Mouse (Mus musculus) liver, embryonic 12.5 days (tissue): ENCODE results near the gene Skap1. TPM values are rescaled to one million over a fixed set of nuclear protein-coding genes. Genes with fewer than 3 reads are reported as not detected.
A peak's percentile ranks its signal among the peaks of the same experiment; 100 is the strongest.

Experiments used
- ATAC-seq: fragments of 200-750 bp; cut with Nextera tagmentation; 2 replicates; pipeline ENCODE4 v1.8.0; 2017; ENCODE audit warnings: moderate number of reproducible peaks, mild to moderate bottlenecking, moderate library complexity
- H3K27ac ChIP-seq: fragments of 300-500 bp; sonication (generic); 2 replicates; pipeline ENCODE4 v1.5.1; 2016; ENCODE audit warnings: mild to moderate bottlenecking
- H3K27me3 ChIP-seq: fragments of 300-500 bp; sonication (generic); replicated peaks from 2 replicates; pipeline ENCODE4 v1.6.1; 2016; ENCODE audit warnings: mild to moderate bottlenecking, moderate library complexity
- H3K36me3 ChIP-seq: fragments of 300-500 bp; sonication (generic); 2 replicates; pipeline ENCODE4 v1.6.1; 2016; ENCODE audit warnings: mild to moderate bottlenecking, moderate library complexity
- H3K4me1 ChIP-seq: fragments of 300-500 bp; sonication (generic); 2 replicates; pipeline ENCODE4 v1.6.1; 2016
- H3K4me2 ChIP-seq: fragments of 300-500 bp; sonication (generic); 2 replicates; pipeline ENCODE4 v1.6.1; 2016; ENCODE audit warnings: mild to moderate bottlenecking, moderate library complexity
- H3K4me3 ChIP-seq: fragments of 300-500 bp; sonication (generic); 2 replicates; pipeline ENCODE4 v1.5.1; 2016; ENCODE audit warnings: mild to moderate bottlenecking, moderate library complexity
- H3K9ac ChIP-seq: fragments of 300-500 bp; sonication (generic); 2 replicates; pipeline ENCODE4 v1.6.1; 2016; ENCODE audit warnings: mild to moderate bottlenecking, moderate library complexity
- H3K9me3 ChIP-seq: fragments of 300-500 bp; sonication (generic); replicated peaks from 2 replicates; pipeline ENCODE4 v1.6.1; 2016; ENCODE audit warnings: mild to moderate bottlenecking, moderate library complexity
- WGBS: fragments of 180-500 bp; shearing (Covaris S2); methylation state at CpG from one replicate; pipeline ENCODE4 v1.1.7; 2016; ENCODE audit not compliant: insufficient replicate concordance; 5-methylcytosine and 5-hydroxymethylcytosine counted together
- polyA plus RNA-seq: library from polyadenylated mRNA; unstranded; fragments of >200 nt; fragmentation: Nextera tagmentation; extraction: Ambion mirVana; gene quantifications from 2 replicates; pipeline ENCODE4 v1.2.1, GENCODE M21; 2016

Gene Skap1
- polyA plus RNA-seq, 1 experiment from 2014 or later: 0.51 TPM

GRCm38 (mm10) chr11:96616792-96617191 lies 152.4 kb downstream of the Skap1 start:
- 24% methylated on average over 5 of the region's 5 CpGs for WGBS
- Histone ChIP-seq H3K4me2 (no peak overlapping the region), H3K4me3 (no peak overlapping the region), H3K9ac (no peak overlapping the region), H3K9me3 (no peaks in the 10 kb centered on the region), H3K27me3 (peaks cover 13% of the 10 kb centered on the region; the same call in 1 of the 2 replicates), H3K27ac (no peak overlapping the region), H3K36me3 (no peaks in the 10 kb centered on the region), H3K4me1 (no peaks in the 10 kb centered on the region)
- ATAC-seq: no peak

DNA sequence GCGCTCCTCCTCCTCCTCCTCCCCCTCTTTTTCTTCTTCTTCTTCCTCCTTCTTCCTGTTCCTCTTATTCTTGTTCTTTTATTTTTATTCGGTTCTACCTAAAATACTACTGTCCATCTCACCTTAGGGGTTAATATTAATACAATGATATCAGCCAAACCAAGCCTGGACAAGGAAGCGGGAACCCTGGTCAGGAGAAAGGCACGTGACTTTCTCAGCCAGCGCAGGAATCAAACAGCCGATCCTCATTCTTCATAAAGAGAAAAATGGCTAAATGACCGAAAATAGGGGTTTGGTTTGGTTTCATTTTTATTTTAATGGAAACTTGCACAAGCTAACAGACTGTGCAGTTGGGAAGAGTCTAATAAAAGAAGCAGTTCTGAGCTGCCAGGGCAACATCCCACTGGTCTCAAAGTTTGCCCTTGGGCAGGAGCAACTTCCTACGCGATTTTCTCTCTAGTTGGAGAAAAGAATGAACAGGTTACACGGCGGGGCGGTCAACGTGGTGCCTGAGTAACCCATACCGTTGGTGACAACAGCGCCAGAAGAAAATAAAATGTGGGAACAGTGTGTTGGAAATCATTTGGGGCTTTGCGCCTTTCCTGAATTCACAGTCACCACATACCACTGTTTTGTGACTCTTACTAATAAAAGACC lies 154.5 kb downstream of the Skap1 start:
- Histone ChIP-seq H3K4me1 (no peaks in the 10 kb centered on the region), H3K27me3 (peaks cover 13% of the 10 kb centered on the region; the same call in 1 of the 2 replicates), H3K9me3 (no peaks in the 10 kb centered on the region), H3K4me3 (no peak overlapping the region), H3K9ac (no peak overlapping the region), H3K4me2 (no peak overlapping the region), H3K27ac (no peak overlapping the region), H3K36me3 (no peaks in the 10 kb centered on the region)
- no peak for ATAC-seq
- 55% methylated on average over 16 of the region's 16 CpGs for WGBS

GRCm38 (mm10) chr11:96619576-96619975 lies 155.2 kb downstream of the Skap1 start:
- H3K27me3 ChIP-seq: peaks cover 13% of the 10 kb centered on the region; the same call in 1 of the 2 replicates
- no peaks in the 10 kb centered on the region for H3K4me1 ChIP-seq
- no peak overlapping the region for H3K4me2 ChIP-seq
- 39% methylated on average over 5 of the region's 5 CpGs for WGBS
- no peaks in the 10 kb centered on the region for H3K9me3 ChIP-seq
- no peak overlapping the region for H3K4me3 ChIP-seq
- no peak overlapping the region for H3K27ac ChIP-seq
- no peak for ATAC-seq
- H3K9ac ChIP-seq: no peak overlapping the region
- H3K36me3 ChIP-seq: no peaks in the 10 kb centered on the region

- Histone ChIP-seq H3K27me3 (peaks cover 13% of the 10 kb centered on the region; the same call in 1 of the 2 replicates), H3K9me3 (no peaks in the 10 kb centered on the region), H3K27ac (no peak overlapping the region), H3K9ac (no peak overlapping the region), H3K4me2 (no peak overlapping the region), H3K4me3 (no peak overlapping the region), H3K4me1 (no peaks in the 10 kb centered on the region), H3K36me3 (no peaks in the 10 kb centered on the region)
- no peak for ATAC-seq
- WGBS: 46% methylated on average over 7 of the region's 7 CpGs
Measured at GRCm38 (mm10) chr11:96620006-96620405, 155.6 kb downstream of the Skap1 start.

DNA sequence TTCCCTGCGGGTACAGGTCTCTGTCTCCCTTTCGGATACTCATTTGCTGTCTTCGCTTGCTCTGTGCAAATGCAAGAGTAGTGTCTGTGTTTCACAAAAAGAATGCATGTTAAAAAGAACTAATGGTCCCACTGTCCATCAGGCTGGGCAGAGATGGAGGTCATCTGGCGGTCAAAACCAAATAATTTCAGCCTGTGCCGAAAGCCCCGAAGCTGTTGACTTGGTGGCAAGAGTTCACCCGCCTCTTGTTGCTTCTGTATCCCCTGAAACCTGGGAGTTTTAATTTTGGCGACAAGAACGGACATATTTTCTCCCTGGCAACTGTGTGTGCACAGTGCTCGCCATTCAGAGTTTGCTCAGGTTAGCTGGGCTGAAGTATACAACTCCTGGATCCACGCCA lies 156.3 kb downstream of the Skap1 start:
- no peak overlapping the region for H3K4me2 ChIP-seq
- H3K4me3 ChIP-seq: no peak overlapping the region
- no peak for ATAC-seq
- H3K9ac ChIP-seq: no peak overlapping the region
- peaks cover 13% of the 10 kb centered on the region; the same call in 1 of the 2 replicates for H3K27me3 ChIP-seq
- no peaks in the 10 kb centered on the region for H3K9me3 ChIP-seq
- no peaks in the 10 kb centered on the region for H3K4me1 ChIP-seq
- WGBS: 63% methylated on average over 11 of the region's 11 CpGs
- no peaks in the 10 kb centered on the region for H3K36me3 ChIP-seq
- no peak overlapping the region for H3K27ac ChIP-seq

- no peak overlapping the region for H3K27ac ChIP-seq
Measured at GRCm38 (mm10) chr11:96621167-96621566, 156.8 kb downstream of the Skap1 start.

DNA sequence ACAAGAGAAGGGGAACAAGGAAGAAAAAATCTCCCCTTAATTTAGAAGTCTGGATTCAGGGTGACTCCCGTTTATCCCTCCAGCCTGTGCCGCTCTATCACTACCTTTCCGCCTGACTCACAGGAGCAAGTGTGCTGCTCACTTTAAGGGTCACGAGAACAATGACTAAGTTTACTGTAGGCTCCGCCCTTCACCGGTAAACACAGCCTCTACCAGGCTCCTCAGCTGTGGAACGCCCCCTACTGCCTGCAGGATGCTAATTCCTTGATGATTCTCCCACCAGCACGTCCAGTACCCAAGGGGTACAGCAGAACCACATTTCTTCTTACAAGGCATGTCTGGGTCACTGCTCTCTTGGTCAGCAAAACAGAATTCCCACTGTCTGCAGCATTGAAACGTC lies 158.4 kb downstream of the Skap1 start:
- 9% methylated on average over 9 of the region's 9 CpGs for WGBS
- Histone ChIP-seq H3K4me1 (no peaks in the 10 kb centered on the region), H3K27me3 (peaks cover 13% of the 10 kb centered on the region; the same call in 1 of the 2 replicates), H3K27ac (no peak overlapping the region), H3K9ac (no peak overlapping the region), H3K36me3 (no peaks in the 10 kb centered on the region), H3K4me3 (no peak overlapping the region), H3K4me2 (0 out of 2 replicates have a peak overlapping the region, but pooled peaks have one; percentile 25), H3K9me3 (no peaks in the 10 kb centered on the region)
- ATAC-seq: peak; percentile 8; the same call in 1 of the 2 replicates

More at GRCm38 (mm10) chr11:96621167-96621566, 156.8 kb downstream of the Skap1 start:
- Histone ChIP-seq H3K27me3 (peaks cover 13% of the 10 kb centered on the region; the same call in 1 of the 2 replicates), H3K4me3 (no peak overlapping the region), H3K4me1 (no peaks in the 10 kb centered on the region), H3K9ac (no peak overlapping the region), H3K36me3 (no peaks in the 10 kb centered on the region), H3K4me2 (no peak overlapping the region), H3K9me3 (no peaks in the 10 kb centered on the region)
- no peak for ATAC-seq
- WGBS: 20% methylated on average over 4 of the region's 4 CpGs

DNA sequence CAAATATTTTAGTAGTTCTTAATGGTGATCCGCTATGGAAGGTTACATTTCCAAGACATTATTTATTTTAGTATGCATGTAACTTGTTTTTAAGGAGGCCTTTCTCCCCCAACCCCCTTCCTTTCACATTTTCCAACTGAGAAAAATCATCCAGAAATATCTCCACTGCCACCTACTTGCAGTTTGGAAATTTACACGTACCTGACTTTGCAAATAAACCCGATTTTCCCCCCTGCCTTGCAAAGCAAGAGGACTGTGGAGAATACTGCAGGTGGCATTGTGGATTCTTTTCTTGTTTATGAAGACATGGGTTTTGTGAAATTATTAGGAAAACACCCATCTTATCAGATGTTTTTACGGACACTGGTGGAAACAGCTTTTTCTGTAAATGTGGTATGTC lies 160.0 kb downstream of the Skap1 start:
- H3K27me3 ChIP-seq: peaks cover 10% of the 10 kb centered on the region; the same call in 1 of the 2 replicates
- H3K27ac ChIP-seq: no peak overlapping the region
- H3K36me3 ChIP-seq: no peaks in the 10 kb centered on the region
- no peaks in the 10 kb centered on the region for H3K4me1 ChIP-seq
- H3K4me3 ChIP-seq: no peak overlapping the region
- WGBS: 46% methylated on average over 4 of the region's 4 CpGs
- H3K4me2 ChIP-seq: no peak overlapping the region
- no peak overlapping the region for H3K9ac ChIP-seq
- ATAC-seq: no peak
- H3K9me3 ChIP-seq: no peaks in the 10 kb centered on the region

GRCm38 (mm10) chr11:96629775-96630174 lies 165.4 kb downstream of the Skap1 start:
- Histone ChIP-seq H3K27ac (no peak overlapping the region), H3K36me3 (no peaks in the 10 kb centered on the region), H3K4me1 (no peaks in the 10 kb centered on the region), H3K27me3 (0 out of 2 replicates have a peak, but pooled peaks cover 5% of the 10 kb centered on the region), H3K9me3 (no peaks in the 10 kb centered on the region), H3K9ac (no peak overlapping the region), H3K4me2 (no peak overlapping the region), H3K4me3 (no peak overlapping the region)
- no peak for ATAC-seq
- WGBS: 56% methylated on average over 9 of the region's 9 CpGs

DNA sequence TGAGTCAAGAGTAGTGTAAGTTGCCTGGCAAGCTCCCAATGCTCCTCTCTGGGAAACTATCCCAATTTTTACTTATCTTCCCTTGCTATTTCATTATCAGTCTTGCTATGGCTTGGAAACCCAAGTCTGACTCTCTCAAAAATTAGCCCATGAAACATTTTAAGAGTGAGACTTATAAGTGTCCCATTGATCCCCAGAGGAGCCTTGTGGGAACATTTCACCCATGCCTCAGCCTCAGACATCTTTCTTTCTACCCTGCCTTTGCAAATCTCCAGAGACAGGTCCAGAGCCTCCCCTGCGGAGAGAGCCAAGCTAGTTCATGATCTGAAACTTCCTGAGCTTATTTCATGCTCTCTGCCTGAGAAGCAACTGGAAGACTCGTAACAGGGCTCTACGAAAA lies 167.1 kb downstream of the Skap1 start:
- no peak for ATAC-seq
- Histone ChIP-seq H3K9me3 (no peaks in the 10 kb centered on the region), H3K27ac (no peak overlapping the region), H3K4me1 (no peaks in the 10 kb centered on the region), H3K4me2 (no peak overlapping the region), H3K4me3 (no peak overlapping the region), H3K27me3 (0 out of 2 replicates have a peak, but pooled peaks cover 7% of the 10 kb centered on the region), H3K36me3 (no peaks in the 10 kb centered on the region), H3K9ac (no peak overlapping the region)
- WGBS: 63% methylated on average over 3 of the region's 3 CpGs

- Histone ChIP-seq H3K9ac (no peak overlapping the region), H3K4me2 (no peak overlapping the region), H3K36me3 (no peaks in the 10 kb centered on the region), H3K27me3 (peaks cover 8% of the 10 kb centered on the region; the same call in 1 of the 2 replicates), H3K27ac (no peak overlapping the region), H3K4me3 (no peak overlapping the region), H3K9me3 (no peaks in the 10 kb centered on the region), H3K4me1 (0 out of 2 replicates have a peak, but pooled peaks cover 5% of the 10 kb centered on the region)
- no peak for ATAC-seq
- 56% methylated on average over 7 of the region's 7 CpGs for WGBS
Measured at GRCm38 (mm10) chr11:96637927-96638326, 173.5 kb downstream of the Skap1 start.

GRCm38 (mm10) chr11:96639805-96640204 lies 175.4 kb downstream of the Skap1 start:
- H3K4me3 ChIP-seq: no peak overlapping the region
- no peak overlapping the region for H3K27ac ChIP-seq
- H3K9me3 ChIP-seq: no peaks in the 10 kb centered on the region
- ATAC-seq: no peak
- H3K36me3 ChIP-seq: no peaks in the 10 kb centered on the region
- 64% methylated on average over 5 of the region's 5 CpGs for WGBS
- 0 out of 2 replicates have a peak, but pooled peaks cover 5% of the 10 kb centered on the region for H3K4me1 ChIP-seq
- peaks cover 5% of the 10 kb centered on the region; the same call in 1 of the 2 replicates for H3K27me3 ChIP-seq
- H3K4me2 ChIP-seq: no peak overlapping the region
- no peak overlapping the region for H3K9ac ChIP-seq
